Mouse (Mus musculus): ENCODE data around the gene BC051019.

Gene BC051019

DNA sequence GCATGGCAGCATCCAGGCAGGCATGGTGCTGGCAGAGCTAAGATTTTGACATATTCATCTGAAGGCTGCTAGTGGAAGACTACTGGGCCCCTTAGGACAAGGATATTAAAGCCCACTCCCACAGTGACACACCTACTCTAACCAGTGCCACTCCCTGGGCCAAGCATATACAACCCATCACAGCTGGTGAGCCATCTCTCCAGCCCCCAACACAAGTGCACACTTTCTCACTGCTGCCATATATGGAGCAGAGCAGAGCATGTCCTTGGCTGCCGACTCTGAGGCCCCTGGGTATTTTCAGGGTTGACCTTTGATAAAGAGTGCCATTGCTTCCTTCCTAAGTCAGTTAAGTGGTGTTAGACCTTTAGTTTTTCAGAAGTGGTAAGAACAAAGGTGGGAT lies 13.6 kb downstream of the BC051019 start:
- intact Hi-C loops (cut with DNase I), result no loop called here

DNA sequence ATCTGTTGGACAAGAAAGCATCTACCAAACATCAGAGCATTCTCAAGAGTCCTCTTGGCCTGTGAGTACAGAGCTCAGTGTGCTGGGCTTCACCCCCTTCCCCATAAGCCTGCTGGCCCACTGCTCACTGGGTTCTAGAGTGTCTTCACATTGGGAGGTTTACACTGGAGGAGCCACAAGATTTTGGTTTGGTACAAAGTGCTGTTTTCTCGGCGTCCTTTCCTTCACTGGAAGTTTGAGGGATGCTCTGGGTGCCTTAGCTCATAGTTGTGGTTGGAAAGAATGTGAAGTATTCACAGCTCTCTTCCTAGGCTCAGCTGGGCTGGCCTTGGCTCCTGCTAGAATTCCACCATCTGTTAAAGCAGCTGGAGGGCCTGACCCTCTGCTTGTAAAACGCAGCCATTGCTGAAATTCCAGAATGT lies 14.7 kb downstream of the BC051019 start:
- intact Hi-C loops (cut with DNase I), result loop anchor here (5.0 kb wide), 1 partner anchor 183 kb away; no protein-coding TSS in a partner anchor

DNA sequence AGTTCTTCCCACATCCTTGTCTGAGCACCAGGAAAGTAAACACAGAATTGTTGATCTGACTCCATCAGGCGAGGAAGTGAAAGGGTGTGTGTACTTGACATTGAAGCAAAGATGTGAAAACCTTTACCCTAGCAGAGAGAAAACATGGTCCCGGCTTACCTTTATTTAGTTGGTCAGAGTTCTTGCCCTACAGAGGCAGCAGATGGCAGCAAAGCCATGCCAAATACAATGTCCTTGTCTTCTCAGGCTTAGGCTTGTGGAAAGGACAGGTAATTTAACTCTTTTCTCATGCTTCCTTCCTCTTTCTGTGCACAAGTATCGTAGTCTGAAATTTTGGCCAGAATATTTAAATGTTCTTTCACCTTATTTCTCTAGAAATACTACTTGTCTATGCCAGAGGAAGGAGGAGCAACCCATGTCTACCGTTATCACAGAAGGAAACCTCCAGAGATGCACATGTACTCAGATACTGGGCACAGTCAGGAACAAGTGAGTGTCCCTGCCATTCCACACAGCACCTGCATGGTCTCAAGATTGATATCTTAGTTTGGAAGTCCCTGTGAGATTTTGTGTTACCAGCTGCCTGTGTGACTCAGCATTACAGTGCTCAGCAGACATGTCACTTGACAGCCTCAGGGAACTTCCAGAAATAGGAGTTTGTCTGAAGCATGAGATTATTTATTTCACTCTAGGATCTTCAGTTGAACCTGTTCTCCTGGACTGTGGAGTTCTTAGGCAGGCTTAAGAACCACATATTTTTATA lies 16.4 kb downstream of the BC051019 start:
- intact Hi-C loops (cut with DNase I), result loop anchor here (5.0 kb wide), 1 partner anchor 185 kb away; no protein-coding TSS in a partner anchor

DNA sequence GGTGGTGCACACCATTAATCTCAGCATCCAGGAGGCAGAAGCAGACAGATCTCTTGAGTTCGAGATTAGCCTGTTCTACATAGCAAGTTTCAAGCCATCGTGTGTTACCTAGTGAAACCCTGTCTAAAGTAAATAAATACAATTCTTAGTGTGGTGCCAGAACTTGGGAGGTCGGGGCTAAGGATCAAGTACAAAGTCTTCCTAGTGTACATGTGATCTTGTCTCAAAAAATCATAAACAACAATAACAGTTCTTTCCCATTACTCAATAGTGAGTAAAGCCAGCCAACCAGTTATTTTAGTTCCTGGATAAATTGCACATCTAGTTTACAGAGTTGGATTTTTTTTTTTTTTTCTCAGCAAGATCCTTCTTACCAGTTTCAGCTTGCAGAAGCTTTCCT lies 19.2 kb downstream of the BC051019 start:
- intact Hi-C loops (cut with DNase I), result no loop called here

DNA sequence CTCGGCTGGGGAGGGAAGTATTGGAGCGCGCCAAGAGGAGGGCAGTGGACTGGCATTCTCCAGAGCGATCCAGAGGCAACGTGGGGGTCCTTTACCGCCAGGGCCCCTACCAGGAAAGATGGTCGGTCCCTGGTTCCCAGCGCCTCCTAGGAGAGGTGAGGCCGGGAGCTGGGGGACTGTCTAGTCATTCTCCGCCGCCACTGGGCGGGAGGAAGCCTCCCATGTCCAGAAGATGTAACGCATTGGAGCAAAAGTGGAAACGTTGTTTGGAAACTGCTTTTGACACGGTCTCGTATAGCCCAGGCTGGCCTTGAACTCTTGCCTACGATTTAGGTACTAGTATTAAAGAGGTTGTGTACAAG lies 19.7 kb downstream of the BC051019 start:
- intact Hi-C loops (cut with DNase I), result no loop called here

DNA sequence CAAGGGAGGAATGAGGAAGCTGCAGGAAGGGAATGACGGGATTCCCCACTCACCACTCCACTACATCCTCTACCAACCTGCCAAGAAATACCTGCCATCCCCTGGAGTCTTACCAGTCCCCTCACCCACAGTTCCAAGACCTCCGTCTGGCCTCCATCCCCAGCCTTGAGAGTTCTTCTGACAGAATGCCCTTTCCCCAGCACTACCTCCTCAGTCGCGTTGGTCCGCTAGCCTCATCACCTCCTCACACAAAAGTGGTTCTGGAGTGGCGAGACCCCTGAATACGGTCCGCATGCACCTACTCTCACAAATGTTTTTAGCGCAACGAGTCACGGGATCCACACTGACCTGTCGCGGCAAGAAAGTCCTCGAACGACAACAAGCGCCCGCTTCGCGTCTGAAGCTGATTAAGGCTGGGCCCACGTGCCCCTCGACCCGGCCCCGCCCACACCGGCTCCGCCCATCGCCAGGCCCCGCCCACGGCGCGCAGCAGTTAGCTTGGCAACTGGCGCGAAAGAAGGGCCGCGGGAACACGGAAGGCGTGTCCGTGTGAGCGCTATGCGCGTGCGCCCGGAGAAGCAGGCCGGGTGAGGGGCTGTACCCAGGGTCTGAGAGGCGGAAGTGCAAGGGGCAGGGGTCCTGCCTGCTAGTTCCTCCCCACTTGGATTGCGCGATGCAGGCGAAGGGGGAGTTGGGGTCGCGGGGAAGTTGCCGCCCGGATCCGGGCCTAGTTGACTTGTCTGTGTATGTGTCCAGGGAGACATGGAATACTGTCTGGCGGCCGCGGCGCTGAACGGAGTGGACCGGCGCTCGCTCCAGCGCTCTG lies 20.2 kb downstream of the BC051019 start, which contains the start of the genes St5 and Akip1:
St5 (minus strand) TSS at position 416 of the 826 bp plus-strand sequence.
Akip1 (plus strand) TSS at position 501 of the 826 bp plus-strand sequence.
- intact Hi-C loops (cut with DNase I), result no loop called here

DNA sequence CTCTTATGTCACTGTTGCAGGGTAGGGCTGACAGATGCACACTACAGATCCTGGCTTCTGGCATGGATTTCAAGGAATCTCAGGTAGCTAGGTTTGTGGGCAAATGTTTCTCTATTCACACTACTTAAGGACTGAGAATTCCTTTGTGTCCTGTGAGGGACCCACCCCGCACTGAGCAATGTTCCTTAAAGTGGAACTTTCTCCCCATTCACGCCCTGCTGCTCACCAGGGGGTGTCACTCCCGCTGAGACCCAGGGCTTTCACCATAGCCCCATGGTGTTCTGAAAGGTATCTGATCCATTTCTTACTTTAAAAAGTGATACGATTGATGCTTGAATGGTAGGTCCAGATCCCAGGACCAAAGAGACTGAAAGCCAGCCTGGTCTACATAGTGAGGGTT lies 20.9 kb downstream of the BC051019 start:
- intact Hi-C loops (cut with DNase I), result no loop called here

DNA sequence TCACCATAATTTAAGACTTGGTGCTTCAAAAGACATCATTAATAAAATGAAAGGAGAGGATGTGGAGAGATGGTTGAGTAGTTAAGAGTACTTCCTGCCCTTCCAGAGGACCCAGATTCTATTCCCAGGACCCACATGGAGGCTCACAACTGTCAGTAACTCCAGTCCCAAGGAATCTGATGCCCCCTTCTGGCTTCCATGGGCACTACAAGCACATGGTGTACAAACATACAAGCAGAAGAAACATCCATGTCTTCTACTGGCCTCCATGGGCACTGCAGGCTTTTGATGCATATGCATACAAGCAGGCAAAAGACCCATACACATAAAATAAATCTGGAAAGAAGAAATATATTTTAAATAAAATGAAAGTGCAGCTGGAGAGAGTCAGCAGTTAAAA lies 23.4 kb downstream of the BC051019 start:
- intact Hi-C loops (cut with DNase I), result no loop called here

DNA sequence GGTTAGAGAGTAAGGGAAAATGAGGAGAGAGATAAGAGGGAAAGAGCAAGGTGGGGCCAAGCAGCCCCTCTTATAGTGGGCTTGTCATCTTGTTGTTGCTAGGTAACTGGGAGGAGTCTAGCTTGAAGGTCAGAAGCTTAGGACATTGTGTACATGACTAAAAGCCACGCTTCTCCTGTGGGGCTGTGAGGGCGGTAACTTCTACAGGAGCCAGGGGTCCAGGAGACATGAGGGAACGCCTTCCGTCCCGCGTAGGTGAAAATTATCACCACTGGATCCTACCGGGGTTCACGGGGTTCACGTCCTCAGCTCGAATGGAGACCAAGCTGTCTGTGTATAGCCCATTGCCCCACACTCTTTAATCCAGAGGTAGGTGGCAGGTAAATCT lies 28.3 kb downstream of the BC051019 start:
- intact Hi-C loops (cut with DNase I), result no loop called here

DNA sequence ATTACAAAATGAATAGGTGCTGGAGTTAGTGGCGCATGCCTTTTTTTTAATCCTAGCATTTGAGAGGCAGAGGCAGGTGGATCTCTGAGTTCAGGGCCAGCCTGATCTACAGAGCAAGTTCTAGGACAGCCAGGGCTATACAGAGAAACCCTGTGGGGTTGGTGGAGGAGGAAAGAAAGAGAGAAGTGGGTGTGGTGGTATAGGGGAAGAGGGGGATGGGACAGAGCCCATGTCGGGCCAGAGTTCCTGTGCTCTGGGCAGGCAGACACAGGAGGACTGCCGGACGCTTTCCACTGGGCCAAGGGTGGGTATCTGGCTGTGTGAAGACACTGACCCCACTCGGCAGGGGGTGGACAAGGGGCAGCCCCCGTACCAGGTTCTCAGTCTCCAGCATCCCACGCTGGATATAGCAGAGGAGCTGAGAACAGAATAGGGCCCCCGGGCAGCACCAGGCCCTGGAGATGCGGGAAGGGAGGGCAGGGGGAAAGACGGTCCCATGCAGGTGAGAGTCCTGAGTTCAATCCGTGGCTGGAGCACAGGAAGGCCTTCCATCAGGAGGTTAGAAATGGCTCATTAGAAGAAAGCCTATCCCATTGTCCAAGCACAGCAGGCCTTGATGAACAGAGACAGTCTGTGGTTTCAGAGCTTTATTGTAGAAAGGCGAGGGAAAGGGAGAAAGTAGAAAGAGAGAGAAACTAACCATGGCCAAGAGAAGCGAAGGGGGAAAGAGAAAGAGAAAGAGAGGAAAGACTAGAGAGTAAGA lies 28.9 kb downstream of the BC051019 start:
- intact Hi-C loops (cut with DNase I), result no loop called here

DNA sequence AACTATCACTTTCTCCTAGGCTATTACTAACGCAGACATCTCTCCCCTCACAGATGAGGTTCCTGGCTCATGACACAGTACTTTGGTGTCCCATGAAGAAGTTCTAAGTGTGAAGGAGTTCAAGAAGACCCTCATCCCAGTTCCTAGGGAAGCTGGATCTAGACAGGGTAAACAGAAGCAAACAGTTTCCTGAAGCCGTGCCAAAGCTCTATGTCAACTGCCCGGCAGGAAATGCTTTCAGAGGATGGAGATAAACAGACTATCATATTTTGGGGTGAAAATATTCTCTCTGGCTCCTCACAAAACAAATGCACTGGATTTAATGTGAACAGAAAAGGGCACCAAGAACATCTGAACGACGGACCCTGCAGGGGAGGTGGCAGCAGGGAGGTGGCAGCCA lies 32.7 kb downstream of the BC051019 start:
- intact Hi-C loops (cut with DNase I), result no loop called here

DNA sequence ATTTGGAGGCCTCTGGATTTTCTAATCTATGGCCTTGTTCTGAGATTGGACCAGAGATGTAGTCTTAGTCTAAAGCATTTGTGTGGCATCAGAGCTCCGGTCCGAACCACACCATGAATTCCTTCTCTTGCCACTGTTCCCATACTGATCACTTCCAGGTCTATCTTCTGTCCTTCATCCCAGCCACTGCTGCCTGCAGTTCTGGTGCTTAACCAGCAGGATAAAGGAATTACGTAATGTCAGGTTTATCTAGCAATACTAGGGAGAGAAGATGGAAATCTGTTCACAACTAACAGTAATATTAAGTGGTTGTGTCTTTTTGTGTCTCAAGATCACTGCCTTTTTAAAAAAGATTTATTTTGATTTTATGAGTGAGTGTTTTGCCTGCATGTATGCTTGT lies 33.5 kb downstream of the BC051019 start:
- intact Hi-C loops (cut with DNase I), result no loop called here

DNA sequence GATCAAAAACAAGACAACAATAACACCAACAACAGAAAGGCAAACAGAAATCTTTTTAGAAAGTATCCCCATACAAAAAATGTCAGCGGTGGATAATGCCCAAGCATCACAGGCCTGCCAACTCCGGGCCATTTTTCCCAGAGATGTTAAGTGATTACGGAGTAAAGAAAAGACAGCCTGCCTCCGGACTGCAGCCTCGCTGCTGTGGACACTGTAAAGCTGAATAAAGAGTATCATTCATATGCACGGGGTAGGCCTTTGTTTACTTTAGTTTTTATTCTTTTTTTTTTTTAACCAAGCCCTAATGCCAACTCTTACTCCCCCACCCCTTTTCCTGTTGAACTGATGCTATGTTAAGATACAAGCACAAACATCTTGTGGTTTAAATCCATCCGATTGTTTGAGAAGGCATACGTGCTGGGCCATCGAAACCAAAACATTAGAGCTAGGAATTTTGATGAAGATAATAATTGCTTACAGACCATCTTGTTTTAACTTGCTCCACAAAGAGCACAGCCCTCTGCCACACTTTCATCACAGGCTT lies 37.0 kb downstream of the BC051019 start:
- intact Hi-C loops (cut with DNase I), result no loop called here

DNA sequence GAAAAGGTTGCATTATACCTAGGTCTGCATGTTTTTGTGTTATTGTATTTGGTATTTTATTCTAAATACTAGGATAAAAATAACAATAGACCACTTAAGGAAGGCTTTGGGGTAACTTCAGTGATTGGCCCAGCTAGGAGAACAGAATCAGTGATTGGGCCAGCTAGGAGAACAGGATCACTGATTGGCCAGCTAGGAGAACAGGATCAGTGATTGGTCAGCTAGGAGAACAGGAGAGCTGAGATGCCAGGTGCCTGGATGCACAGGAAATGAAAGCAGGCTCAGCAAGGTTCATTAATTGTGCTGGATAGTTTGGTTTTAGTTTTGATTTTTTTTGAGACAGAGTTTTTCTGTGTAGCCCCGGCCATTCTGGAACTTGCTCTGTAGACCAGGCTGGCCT lies 42.8 kb downstream of the BC051019 start:
- intact Hi-C loops (cut with DNase I), result no loop called here

DNA sequence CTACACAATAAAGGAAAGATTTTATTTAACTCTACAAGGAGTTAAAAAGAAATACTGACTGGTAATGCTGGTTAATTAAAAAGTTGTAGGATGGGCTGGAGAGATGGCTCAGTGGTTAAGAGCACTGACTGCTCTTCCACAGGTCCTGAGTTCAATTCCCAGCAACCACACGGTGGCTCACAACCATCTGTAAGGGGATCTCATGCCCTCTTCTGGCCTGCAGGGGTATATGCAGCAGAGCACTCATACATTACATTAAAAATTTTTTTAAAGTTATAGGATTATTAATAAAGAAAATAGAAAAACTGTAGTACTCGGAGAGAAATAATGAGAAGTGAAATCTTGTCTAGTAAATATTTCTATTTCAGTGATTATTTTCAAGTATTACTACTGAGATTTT lies 43.4 kb downstream of the BC051019 start:
- intact Hi-C loops (cut with DNase I), result no loop called here

DNA sequence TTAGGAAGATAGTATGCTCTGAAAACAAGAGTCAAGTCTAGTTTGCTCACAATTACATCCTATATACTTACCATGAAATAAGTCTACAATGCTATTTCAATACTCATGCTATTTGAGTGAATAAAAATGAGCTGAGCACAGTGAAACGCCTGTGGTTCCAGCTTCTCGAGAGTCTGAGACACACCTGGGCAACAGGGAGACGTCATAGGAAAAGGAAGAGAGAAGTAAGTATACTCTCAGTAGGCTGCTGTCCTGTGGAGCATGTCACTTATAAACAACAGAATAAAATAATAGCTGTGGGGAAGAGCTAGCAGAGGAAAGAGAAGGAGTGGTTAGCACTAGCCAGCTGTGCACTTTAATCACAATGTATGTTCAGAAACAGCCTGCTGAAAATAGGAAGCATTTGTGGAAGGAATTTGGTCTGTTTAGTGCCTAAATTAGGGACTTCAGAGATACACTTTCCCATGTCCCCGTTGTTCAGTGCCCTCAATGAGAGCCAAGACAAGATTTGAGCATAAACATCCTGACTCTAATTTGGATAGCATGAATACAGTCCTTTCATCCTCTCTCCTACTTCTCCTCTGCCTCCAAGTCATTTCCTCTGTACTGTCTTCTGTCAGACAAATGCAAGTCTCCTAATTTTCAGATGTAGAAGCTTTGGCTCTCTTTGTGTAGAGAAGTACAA lies 48.6 kb downstream of the BC051019 start:
- intact Hi-C loops (cut with DNase I), result no loop called here

DNA sequence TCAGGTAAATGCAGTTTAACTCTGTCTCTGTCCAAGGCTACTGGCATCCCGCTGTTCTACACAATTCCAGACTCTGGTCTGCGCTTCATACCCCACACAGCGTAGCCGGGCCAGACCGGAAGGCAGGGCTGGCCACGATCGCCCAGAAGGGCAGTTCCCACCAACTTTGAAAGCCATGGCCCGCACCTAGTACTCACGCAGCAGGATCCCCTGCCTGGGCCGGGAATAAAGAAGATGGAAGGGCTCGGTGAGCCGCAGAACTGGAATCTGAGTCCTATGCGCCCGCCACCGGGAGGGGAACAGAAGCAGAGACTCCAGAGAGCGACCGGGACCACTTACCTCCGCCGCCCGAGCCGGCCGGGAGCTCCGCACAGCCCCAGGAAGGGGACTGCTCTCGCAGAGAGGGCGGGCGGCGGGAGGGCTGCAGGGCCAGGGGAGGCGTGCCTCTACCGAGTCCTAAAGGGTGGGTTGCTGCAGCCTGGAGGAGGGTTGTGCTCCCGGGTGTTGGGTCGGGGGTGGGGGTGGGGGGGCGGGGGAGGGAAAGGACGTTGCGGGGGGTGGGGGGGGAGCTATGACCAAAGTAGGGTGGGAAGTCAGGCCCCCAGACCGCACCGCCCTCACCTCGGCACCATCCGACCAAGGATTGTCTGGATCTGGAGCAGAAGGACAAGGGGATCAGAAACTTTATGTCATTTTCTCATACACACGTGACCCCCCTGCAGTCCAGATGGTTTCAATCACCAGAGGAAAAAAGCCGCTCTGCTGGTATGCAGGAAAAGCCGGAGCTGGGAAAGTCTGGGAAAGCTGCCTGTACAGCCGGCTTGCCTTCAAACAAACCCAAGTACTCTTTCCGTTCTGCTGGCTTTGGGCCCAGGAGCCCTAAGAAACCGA lies 51.8 kb downstream of the BC051019 start:
- intact Hi-C loops (cut with DNase I), result no loop called here

DNA sequence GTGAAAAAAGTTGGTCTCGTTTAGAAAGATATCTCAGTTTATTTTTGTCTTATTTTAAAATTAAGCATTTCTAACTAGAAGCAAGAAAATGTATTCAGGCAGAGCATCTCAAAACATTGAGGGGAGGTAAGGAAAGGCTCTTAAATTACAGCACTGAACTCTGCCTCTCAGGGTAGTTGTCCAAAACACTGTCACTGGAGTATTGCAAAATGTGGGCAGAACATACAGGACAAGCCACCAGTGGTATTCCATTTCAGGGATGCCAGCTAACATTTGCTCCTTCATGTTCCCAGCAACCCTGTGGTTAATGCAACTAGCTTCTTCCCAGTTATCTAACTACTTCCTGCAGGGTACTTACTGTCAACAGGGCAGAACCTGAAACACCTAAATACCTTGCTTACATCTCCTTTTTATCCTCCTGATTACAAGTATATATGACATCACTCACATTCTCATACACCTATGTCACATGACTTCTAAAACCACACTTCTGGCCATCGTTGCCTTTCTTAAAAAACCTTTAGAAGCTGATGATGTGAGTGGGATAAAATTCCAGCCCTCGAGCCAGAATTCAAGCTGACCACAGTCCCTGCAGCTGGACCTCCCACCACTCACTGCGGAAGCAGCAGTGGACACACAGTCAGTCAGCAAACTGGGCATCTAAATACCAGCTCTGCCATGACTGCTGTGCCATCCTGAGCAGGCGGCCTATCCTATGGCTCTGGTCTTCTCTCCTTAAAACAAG lies 54.1 kb downstream of the BC051019 start:
- intact Hi-C loops (cut with DNase I), result no loop called here

DNA sequence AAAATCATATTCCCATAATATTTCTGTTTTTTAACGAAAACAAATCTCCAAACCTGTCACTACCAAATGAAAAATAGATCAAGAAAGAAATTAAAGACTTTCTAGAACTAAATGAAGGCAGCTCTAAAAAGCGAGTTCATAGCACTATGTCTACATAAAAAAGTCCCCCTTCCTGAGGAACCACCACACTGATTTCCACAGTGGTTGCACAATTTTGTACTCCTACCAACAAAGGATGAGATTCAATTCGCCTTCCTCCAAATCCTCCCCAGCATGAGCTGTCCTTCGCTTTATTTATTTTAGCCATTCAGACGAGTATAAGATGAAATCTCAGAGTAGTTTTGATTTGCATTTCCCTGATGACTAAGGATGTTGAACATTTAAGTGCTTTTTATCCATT lies 57.0 kb downstream of the BC051019 start:
- intact Hi-C loops (cut with DNase I), result no loop called here

All from adrenal gland (tissue).